Mouse (Mus musculus) brain, embryonic 18.5 days (tissue): ENCODE results near the gene Acot7.

ENCODE experiments used
- DNase-seq: peaks from one replicate; pipeline ENCODE4 v3.0.0-alpha.2; 2012; ENCODE audit warnings: low read depth, low spot score

Gene Acot7

GRCm38 (mm10) chr4:152177537-152178343, at the start of gene Acot7:
TSS of gene Acot7 (plus strand) at chr4:152178134.
- DNase-seq, result peak; percentile 89

- no peak for DNase-seq
Measured at GRCm38 (mm10) chr4:152128784-152129183, 49.1 kb upstream of the Acot7 start.

DNA sequence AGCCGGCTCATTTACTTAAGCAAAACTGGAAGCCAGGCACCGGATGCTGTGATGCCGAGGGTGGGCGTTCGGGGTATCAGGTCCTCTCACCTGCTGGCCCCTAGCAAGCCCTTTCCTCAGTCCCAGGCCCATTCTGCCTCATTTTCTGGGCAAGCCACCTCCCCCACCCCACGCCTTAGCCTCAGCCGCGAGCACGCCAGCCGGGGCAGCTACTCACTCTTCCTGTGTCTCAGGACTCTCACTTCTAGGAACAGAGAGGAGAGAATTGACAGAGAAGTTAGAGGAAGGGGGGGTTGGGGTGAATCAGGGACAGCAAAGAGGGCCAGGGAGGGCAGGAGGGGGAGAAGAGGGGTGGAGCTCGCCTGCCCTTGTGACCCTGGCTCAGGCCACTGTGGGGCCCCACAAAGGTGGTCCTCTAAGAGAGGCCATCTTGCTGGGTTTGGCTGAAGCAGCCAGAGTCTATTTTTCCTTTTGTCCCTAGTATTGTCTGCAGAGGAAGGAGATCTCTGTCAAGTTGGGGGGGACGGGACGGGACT, 48.5 kb upstream of the Acot7 start:
- DNase-seq, result no peak

- no peak for DNase-seq
Measured at GRCm38 (mm10) chr4:152130771-152131653, 46.9 kb upstream of the Acot7 start.

DNA sequence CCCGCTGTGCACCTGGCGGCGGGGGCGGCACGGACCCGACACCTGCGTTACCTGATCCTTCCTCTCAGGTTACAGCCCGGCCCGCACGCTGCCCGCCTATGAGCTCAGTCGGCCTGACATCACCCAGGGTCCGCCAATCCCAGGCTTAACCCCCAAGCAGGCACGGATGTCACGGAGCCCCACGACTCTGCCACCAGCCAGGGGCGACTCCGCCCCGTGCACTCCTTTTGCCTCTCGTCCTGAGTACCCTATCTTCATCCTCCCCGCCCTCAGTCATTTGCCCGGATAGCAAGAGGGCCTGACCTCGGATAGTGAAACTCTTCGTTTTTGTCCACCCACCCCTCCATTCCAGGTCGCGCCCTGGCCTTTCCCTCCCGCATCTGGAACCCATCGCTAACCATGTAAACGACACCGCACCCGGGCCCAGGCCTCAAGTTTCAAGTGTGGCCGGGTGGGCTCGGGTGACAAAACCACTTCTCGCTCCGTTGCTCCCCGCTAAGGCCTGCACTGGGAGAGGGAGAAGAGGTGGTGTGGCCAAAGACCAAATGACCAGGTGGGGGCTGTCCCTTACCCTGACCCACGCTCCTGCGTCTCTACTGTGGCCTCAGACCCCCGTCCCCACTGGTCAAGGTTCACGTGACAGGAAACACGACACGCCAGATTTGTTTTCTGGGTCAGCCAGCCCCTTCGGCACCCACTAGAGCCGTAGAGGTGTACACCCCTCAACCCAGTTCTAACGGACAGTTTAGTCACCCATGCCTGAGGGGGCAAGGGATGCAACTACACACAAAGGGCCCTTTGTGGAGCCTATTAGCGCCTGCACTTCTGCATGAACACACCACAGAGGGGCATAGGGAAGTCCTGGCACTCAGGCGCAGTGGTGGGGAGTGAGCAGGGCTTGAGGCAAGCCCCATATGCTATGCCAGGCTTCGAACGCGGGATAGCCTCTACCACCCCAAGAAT, 45.8 kb upstream of the Acot7 start:
- DNase-seq, result no peak

GRCm38 (mm10) chr4:152132772-152133169, 45.2 kb upstream of the Acot7 start:
- DNase-seq, result no peak

GRCm38 (mm10) chr4:152133213-152133612, 44.7 kb upstream of the Acot7 start:
- DNase-seq, result no peak

GRCm38 (mm10) chr4:152134507-152134906, 43.4 kb upstream of the Acot7 start:
- DNase-seq, result no peak

DNA sequence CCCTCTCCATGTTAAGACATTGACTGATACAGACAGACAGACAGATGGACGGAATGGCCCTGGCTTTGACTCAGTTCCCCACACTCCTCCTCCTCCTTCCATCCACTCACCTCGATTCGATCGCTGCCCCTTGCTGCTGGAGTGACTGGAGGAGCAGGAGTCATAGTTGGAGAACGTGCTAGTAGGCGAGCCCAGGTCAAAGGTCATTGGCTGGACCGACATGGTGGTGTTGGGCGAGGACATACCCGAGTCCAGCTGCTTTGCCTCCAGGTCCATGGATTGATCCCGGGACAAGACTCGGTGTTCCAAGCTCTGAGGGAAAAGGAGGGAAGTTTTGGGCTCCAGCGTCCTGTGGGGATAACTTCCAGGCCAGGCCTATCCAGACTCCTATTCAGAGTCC, 42.6 kb upstream of the Acot7 start:
- no peak for DNase-seq

DNA sequence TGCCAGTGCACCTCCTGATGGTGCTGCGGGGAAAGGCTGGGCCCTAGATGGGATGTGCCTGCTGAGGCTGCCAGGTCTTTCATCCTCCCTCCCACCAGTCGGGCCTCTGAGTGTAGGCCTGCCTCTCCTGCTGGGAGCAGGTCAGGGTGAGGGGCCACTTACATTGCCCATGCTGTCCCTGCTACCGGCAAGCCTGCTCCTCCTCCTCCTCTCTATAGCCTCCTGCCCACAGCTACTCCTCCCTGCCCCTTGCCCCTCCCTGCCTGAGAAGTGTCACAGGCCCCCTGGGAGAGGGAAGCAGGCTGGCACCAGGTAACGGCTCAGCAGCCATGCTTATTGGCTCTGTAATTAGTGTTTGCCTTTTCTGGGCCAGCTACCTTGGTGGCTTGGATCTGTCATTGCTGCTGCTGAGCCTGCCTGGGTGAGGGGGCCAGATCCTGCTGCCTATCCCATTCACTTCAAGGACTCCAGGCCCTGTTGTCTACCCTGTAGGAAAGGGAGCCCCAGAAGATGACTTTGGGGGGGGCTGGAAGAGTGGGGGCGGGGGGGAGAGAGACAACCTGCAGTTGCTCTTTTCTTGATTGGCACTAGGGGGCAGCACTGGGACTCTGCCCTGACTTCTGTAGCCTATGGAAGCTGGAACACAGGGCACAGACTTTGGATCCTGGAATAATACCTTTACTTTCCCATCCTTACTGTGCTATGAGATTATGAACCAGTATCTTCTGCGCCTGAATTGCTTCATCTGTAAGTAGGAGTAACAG, 41.6 kb upstream of the Acot7 start:
- no peak for DNase-seq

GRCm38 (mm10) chr4:152136876-152137250, 41.1 kb upstream of the Acot7 start:
- DNase-seq, result no peak

- no peak for DNase-seq
Measured at GRCm38 (mm10) chr4:152138497-152139260, 39.3 kb upstream of the Acot7 start.

DNA sequence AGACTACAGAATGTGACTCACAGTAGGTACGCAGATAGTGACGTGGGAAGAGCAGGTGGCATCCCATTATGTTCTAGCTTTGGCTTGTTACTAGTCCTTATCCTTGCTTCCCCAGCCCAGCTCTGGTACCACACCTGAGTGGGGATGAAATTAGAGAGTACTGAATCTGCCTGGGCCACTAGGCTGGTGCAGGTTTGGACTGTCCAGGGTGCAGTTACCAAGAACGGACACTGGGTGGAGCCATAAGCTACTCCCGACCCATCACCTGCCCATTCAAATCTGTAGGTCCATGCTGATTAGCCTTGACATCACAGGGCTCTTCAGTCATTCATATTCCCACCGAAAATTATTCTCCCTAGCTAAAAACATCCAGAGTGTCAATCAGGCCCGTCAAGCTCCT, 37.5 kb upstream of the Acot7 start:
- DNase-seq, result no peak

- DNase-seq, result no peak
Measured at GRCm38 (mm10) chr4:152141521-152142135, 36.3 kb upstream of the Acot7 start.

DNA sequence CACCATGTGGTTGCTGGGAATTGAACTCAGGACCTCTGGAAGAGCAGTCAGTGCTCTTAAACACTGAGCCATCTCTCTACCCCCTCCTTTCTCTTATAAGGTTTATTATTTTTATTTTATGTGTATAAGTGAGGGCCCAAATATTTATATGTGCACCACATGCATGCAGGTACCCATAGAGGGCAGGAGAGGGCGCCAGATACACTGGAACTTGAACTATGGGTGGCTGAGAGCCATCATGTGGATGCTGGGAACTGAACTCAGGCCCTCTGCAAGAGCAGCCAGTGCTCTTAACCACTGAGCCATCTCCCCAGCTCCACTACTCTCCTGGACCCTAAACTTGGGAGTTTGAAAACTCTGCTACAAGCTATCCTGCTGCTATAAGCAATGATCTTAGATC, 34.3 kb upstream of the Acot7 start:
- DNase-seq, result no peak

DNA sequence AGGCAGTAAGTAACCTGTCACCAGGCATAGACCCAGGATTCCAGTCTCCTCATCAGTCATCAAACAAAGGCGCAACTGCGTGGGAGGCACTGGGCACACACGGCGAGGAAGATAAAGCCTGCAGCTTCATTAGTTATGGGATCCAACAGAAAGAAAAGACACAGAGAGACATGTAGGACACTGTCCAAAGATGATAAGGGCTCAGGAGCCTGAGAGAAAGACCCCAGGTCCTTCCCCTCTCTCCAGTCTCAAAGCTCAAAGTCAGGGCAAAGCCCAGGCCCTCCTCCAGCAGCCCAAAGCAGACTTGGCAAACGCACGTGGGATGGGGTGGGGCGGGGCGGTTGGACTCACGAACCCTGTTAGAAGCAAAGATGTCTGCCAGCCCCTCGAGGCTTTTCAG, 32.5 kb upstream of the Acot7 start:
- no peak for DNase-seq

DNA sequence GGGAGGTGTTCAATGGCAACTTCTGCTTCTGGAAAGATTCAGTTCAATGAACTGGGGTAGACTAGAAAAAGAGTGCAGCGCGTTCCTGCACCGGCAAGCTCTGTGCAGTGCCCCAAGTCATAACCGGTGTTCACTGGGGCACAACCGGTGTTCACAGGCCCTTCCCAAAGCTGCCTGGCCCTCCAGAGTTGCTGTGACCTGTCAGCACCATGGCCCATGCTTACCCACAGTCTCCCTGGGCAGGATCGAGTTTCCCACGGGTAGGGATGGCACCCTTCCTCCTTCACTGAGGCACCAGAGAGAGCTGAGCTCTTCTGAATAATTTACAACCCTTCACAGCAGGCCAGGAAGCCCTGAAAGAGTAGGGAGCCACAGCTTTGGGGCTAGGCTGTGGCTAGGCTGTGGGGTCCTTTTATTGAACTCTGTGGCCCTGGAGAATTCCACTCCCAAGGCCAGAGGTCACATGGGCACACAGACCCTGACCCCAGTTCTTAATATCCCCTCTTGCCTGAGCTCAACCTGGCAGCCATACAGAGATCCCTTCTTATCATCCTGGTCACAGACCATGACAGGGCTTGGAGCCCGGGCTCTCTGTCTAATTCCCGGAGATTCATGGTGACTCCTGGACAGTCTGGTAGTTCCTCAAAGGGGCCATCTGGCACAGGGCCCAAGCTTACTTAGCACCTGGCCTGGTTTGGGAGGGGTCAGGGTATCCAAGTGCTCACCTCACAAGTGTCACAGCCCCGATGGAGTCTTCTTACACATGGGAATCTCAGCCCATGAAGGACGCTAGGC, 31.7 kb upstream of the Acot7 start:
- DNase-seq, result no peak

GRCm38 (mm10) chr4:152150546-152150945, 27.4 kb upstream of the Acot7 start:
- no peak for DNase-seq
